Mouse (Mus musculus) limb, embryonic 11.5 days (tissue): ENCODE measurements around the gene Nuak1. TPM values are rescaled to one million over a fixed set of nuclear protein-coding genes. Genes with fewer than 3 reads are reported as not detected.

Experiments used
- ATAC-seq: fragments of 200-750 bp; cut with Nextera tagmentation; 2 replicates; pipeline ENCODE4 v1.8.0; 2017; ENCODE audit warnings: low read depth; ENCODE audit not compliant: insufficient number of reproducible peaks, low FRiP score, low TSS enrichment
- DNase-seq: peaks from one replicate; pipeline ENCODE4 v3.0.0-alpha.2; 2015; ENCODE audit warnings: low spot score
- H3K27ac ChIP-seq: fragments of 300-500 bp; sonication (generic); replicated peaks from 2 replicates; pipeline ENCODE4 v1.5.1; 2014; ENCODE audit warnings: low read depth, mild to moderate bottlenecking, low read length
- H3K27me3 ChIP-seq: fragments of 300-500 bp; sonication (generic); 2 replicates; pipeline ENCODE4 v1.6.1; 2014; ENCODE audit warnings: mild to moderate bottlenecking, low read length, mixed read lengths; ENCODE audit not compliant: control insufficient read depth, insufficient read depth
- H3K36me3 ChIP-seq: fragments of 300-500 bp; sonication (generic); 2 replicates; pipeline ENCODE4 v1.6.1; 2014; ENCODE audit warnings: mild to moderate bottlenecking, low read length, moderate library complexity, mixed read lengths; ENCODE audit not compliant: control insufficient read depth, insufficient read depth
- H3K4me1 ChIP-seq: fragments of 300-500 bp; sonication (generic); 2 replicates; pipeline ENCODE4 v1.6.1; 2014; ENCODE audit warnings: low read length, mixed read lengths; ENCODE audit not compliant: control insufficient read depth, insufficient read depth
- H3K4me2 ChIP-seq: fragments of 300-500 bp; sonication (generic); 2 replicates; pipeline ENCODE4 v1.6.1; 2014; ENCODE audit warnings: low read depth, mild to moderate bottlenecking, moderate library complexity; ENCODE audit not compliant: severe bottlenecking
- H3K4me3 ChIP-seq: fragments of 300-500 bp; sonication (generic); 2 replicates; pipeline ENCODE4 v1.5.1; 2014; ENCODE audit warnings: low read depth, low read length
- H3K9ac ChIP-seq: fragments of 300-500 bp; sonication (generic); 2 replicates; pipeline ENCODE4 v1.6.1; 2014; ENCODE audit warnings: mild to moderate bottlenecking, low read length
- H3K9me3 ChIP-seq: fragments of 300-500 bp; sonication (generic); 2 replicates; pipeline ENCODE4 v1.6.1; 2016; ENCODE audit warnings: low read length; ENCODE audit not compliant: control insufficient read depth
- WGBS: fragments of 180-500 bp; shearing (Covaris S2); extraction: QIAGEN DNeasy Blood & Tissue Kit; methylation state at CpG from one replicate; pipeline ENCODE4 v1.1.7; 2014; 5-methylcytosine and 5-hydroxymethylcytosine counted together
- polyA plus RNA-seq: library from polyadenylated mRNA; unstranded; fragments of >200 nt; fragmentation: Nextera tagmentation; extraction: Ambion mirVana; gene quantifications from 2 replicates; pipeline ENCODE4 v1.2.1, GENCODE M21; 2014

Nuak1 gene
- polyA plus RNA-seq, 1 experiment from 2014 or later = 2.0 TPM

DNA sequence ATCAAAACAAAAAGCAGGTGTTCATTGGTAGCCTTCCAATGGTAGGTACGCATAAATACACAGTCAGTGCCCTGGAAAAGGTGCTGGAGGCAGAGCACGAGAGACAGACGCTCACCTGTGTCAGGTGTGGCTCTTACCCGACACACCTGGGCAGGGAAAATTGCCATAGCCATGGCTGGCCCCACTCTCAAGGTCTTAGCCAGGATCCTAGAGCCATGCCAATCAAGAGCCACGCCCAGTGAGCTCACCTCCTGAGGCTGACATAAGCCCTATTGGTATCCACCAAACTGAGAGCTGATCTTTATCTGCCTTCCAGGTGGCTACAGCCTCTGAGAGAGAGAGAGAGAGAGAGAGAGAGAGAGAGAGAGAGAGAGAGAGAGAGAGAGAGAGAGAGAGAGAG, 64.1 kb downstream of the Nuak1 start:
- 87% methylated on average over 5 of the region's 5 CpGs for WGBS
- H3K9ac ChIP-seq = no peak overlapping the region
- no peaks in the 10 kb centered on the region for H3K27me3 ChIP-seq
- peaks cover 2% of the 10 kb centered on the region; the same call in 1 of the 2 replicates for H3K36me3 ChIP-seq
- 0 out of 2 replicates have a peak, but pooled peaks cover 2% of the 10 kb centered on the region for H3K4me1 ChIP-seq
- ATAC-seq (no peak), DNase-seq (no peak)
- H3K9me3 ChIP-seq = no peaks in the 10 kb centered on the region
- no peak overlapping the region for H3K4me3 ChIP-seq
- H3K4me2 ChIP-seq = no peak overlapping the region
- no peak overlapping the region for H3K27ac ChIP-seq

DNA sequence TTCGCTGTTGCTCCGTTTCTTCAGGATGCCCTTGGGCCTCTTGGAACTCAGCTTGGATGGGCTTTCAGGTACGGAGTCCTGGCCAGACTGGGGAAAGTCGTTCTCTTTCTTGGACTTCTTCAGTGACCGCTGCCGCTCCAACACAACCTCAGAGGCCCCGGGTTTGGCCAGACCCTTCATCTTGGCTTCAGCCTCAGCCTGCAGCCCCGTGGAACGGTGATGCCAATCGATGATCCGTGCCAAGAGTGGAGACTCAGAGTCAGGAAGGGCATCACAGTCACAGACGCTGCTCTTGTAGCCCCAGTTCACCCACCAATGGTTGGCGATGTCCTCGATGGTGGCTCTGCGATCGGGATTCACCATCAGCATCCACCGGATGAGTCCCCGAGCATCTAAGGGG, 65.4 kb downstream of the Nuak1 start:
- H3K4me3 ChIP-seq = no peak overlapping the region
- peaks cover 2% of the 10 kb centered on the region; the same call in 1 of the 2 replicates for H3K36me3 ChIP-seq
- H3K9me3 ChIP-seq = no peaks in the 10 kb centered on the region
- no peak overlapping the region for H3K9ac ChIP-seq
- H3K27ac ChIP-seq = no peak overlapping the region
- 0 out of 2 replicates have a peak, but pooled peaks cover 2% of the 10 kb centered on the region for H3K4me1 ChIP-seq
- no peaks in the 10 kb centered on the region for H3K27me3 ChIP-seq
- no peak for ATAC-seq
- H3K4me2 ChIP-seq = no peak overlapping the region
- DNase-seq = no peak
- 97% methylated on average over 18 of the region's 18 CpGs for WGBS

DNA sequence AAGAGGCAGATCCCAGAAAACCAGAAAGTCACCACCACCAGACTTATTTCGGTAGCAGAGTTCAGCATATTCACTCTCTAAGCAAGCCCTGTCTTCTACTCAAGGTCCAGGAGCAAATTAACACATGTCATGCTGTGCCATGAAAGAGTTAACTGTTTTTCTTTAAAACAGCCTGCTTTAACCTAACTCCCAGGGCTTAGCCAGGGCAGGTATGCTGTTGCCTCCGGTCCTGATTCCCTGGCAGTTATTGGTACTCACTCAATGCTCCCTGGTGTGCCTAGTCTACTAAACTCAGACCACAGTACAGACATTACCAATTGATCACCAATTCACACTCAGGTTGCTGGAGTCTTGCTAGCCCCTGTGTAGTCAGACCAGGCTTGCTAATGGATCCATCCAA, 66.9 kb downstream of the Nuak1 start:
- no peak overlapping the region for H3K4me3 ChIP-seq
- no peak overlapping the region for H3K9ac ChIP-seq
- no peak overlapping the region for H3K27ac ChIP-seq
- DNase-seq = no peak
- 56% methylated on average over 2 of the region's 2 CpGs for WGBS
- H3K4me1 ChIP-seq = 0 out of 2 replicates have a peak, but pooled peaks cover 2% of the 10 kb centered on the region
- peaks cover 2% of the 10 kb centered on the region; the same call in 1 of the 2 replicates for H3K36me3 ChIP-seq
- H3K27me3 ChIP-seq = no peaks in the 10 kb centered on the region
- no peak overlapping the region for H3K4me2 ChIP-seq
- no peak for ATAC-seq
- H3K9me3 ChIP-seq = no peaks in the 10 kb centered on the region

DNA sequence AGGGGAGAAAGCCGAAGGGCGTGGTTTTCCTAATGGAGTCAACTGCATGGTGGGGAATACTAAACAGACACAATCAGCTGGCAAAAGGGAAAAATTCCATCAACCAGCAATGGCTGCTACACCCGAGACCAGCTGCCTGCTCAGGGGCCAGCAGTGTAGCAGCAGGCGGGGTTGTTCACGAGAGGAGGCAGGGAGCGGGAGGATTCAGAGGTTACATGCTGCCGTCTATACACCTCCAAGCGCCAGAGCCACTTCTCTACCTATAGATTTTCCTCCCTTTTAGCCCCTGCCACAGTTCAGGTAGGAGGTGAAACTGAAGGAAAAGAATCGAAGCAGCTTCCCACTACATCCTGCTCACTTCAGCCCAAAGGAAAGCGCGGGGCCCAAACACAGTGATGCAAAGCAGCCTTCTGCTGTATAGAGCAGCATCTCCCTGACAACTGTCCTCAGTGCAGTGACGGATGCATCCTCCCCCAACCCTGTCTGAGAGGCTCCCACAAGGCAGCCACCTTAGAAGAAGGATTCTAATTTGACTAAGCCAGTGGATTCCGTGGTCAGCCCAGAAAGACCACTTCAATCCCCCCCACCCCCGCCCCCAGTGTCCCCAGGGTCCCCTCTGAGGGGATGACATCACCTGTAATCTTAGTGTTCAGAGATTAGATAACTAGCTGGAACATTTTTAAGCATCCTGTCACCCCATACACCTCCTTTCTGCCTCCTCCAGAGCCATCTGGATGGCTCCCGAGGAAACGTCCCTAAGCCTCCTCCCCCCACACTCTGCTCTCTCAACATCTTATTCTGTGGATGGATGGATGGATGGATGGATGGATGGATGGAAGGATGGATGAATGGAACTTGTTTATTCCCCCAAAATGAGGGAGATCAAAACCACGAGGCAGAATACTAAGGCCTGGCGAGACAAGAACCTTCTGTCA, 68.0 kb downstream of the Nuak1 start:
- ATAC-seq (no peak), DNase-seq (no peak)
- H3K36me3 ChIP-seq = peaks cover 2% of the 10 kb centered on the region; the same call in 1 of the 2 replicates
- H3K4me3 ChIP-seq = no peak overlapping the region
- H3K27ac ChIP-seq = no peak overlapping the region
- no peaks in the 10 kb centered on the region for H3K27me3 ChIP-seq
- 40% methylated on average over 18 of the region's 18 CpGs for WGBS
- H3K4me1 ChIP-seq = 0 out of 2 replicates have a peak, but pooled peaks cover 2% of the 10 kb centered on the region
- no peaks in the 10 kb centered on the region for H3K9me3 ChIP-seq
- H3K4me2 ChIP-seq = no peak overlapping the region
- H3K9ac ChIP-seq = no peak overlapping the region

DNA sequence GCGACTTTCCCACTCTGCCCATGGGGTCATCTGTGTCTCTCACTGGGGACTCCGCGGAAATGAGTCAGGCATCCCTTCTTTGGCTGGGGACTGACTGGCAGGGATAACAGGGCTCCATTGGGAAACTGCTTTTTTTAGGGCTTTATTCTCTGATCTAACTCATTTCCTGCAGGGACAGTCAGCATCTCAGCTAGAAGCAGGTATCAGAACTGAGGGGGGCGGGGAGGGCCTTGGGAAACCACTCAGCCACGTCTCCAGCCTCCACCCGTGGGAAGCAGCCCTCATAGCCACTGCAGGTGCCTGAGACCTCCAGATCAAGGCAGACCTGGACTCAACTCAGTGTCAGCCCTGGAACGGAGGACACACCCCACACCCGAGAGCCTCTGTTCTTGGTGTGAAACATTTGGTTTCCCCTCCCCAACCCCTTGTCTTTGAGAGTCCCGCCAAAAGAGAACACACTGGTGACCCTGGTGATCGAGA, 68.7 kb downstream of the Nuak1 start:
- peaks cover 2% of the 10 kb centered on the region; the same call in 1 of the 2 replicates for H3K36me3 ChIP-seq
- H3K4me1 ChIP-seq = 0 out of 2 replicates have a peak, but pooled peaks cover 2% of the 10 kb centered on the region
- no peaks in the 10 kb centered on the region for H3K9me3 ChIP-seq
- H3K9ac ChIP-seq = no peak overlapping the region
- no peak overlapping the region for H3K27ac ChIP-seq
- H3K4me3 ChIP-seq = no peak overlapping the region
- DNase-seq = no peak
- WGBS = 35% methylated on average over 10 of the region's 10 CpGs
- ATAC-seq = no peak
- H3K4me2 ChIP-seq = no peak overlapping the region
- H3K27me3 ChIP-seq = no peaks in the 10 kb centered on the region

DNA sequence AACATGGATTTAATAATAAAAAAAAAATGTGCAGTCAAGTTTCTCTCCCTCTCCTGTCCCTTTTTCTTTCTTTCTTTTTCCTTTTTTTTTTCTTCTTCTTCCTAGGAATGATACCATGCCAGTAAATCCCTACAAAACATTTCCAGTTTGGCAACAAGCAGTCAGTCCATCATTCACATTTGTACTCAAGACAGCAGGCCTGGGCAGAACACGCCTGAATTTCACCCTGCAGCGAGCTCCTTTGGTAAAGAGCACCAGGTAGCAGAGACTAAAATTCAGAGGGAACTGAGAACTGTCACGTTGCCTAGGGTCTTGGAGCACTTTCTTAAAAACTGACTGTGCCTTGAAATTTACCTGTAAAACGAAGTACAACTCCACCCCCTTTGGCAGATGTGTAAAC, 69.2 kb downstream of the Nuak1 start:
- 54% methylated on average over 4 of the region's 4 CpGs for WGBS
- no peak overlapping the region for H3K27ac ChIP-seq
- H3K27me3 ChIP-seq = no peaks in the 10 kb centered on the region
- no peak overlapping the region for H3K9ac ChIP-seq
- ATAC-seq = no peak
- no peak for DNase-seq
- no peak overlapping the region for H3K4me2 ChIP-seq
- H3K9me3 ChIP-seq = no peaks in the 10 kb centered on the region
- peaks cover 2% of the 10 kb centered on the region; the same call in 1 of the 2 replicates for H3K36me3 ChIP-seq
- H3K4me1 ChIP-seq = 0 out of 2 replicates have a peak, but pooled peaks cover 2% of the 10 kb centered on the region
- no peak overlapping the region for H3K4me3 ChIP-seq

DNA sequence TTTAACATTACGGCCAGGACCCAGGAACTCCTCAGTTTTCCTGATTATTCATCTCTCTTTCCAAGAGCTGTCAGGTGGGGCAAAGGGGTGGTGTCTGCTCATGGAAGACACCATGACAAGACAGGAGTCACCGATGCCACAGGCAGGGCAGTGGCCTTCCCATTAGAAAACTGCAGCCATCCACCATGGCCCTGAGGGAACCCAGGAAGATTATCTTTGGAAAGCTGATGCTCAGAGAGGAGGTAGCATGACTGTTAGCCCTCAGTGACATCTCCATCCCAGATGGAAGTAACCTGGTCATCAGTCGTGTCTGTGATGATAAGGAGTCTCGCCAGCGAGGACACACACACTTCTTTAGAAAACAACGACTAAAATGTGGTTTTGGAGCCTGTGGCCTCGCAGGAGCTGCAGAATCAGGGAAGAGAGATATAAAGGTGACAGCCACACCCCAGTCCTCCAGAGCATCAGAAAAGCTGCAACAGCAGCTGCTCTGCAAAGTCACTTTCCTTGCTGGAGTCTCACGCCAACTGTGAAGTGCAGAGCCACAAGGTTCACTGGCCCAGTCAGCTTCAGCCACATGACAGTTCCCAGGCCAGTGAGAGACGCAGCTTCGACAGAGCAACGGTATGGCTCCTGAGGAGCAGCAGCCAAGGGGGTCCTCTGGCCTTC, 70.6 kb downstream of the Nuak1 start:
- 81% methylated on average over 11 of the region's 11 CpGs for WGBS
- Histone ChIP-seq H3K4me3 (no peak overlapping the region), H3K36me3 (peaks cover 2% of the 10 kb centered on the region; the same call in 1 of the 2 replicates), H3K9ac (no peak overlapping the region), H3K9me3 (no peaks in the 10 kb centered on the region), H3K27me3 (no peaks in the 10 kb centered on the region), H3K4me2 (no peak overlapping the region), H3K4me1 (0 out of 2 replicates have a peak, but pooled peaks cover 2% of the 10 kb centered on the region), H3K27ac (no peak overlapping the region)
- ATAC-seq (no peak), DNase-seq (no peak)

DNA sequence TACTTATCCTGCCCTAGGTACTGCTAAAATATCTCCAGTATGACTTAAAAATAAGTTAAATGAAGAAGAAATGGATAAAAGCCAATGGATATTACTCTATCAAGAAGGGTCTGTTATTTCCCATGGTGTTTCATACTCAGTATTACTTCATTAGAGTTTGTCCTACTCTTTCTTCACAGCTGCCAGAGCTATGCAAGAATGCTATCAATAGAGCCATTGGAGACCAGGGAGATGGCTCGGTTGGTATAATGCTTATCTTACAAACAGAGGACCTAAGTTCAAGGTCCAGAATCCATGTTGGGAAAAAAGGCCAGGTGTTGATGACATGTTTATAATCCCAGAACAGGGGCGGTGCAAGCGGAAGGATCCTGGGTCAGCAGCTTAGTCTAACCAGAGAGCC, 72.2 kb downstream of the Nuak1 start:
- no peak overlapping the region for H3K27ac ChIP-seq
- H3K4me1 ChIP-seq = 0 out of 2 replicates have a peak, but pooled peaks cover 2% of the 10 kb centered on the region
- no peaks in the 10 kb centered on the region for H3K9me3 ChIP-seq
- 89% methylated on average over 3 of the region's 3 CpGs for WGBS
- ATAC-seq (no peak), DNase-seq (no peak)
- H3K4me3 ChIP-seq = no peak overlapping the region
- no peak overlapping the region for H3K4me2 ChIP-seq
- no peaks in the 10 kb centered on the region for H3K27me3 ChIP-seq
- no peaks in the 10 kb centered on the region for H3K36me3 ChIP-seq
- H3K9ac ChIP-seq = no peak overlapping the region
